In genomic region chr3:98229943-98230342, GRCm38 (mm10) we compare ENCODE assay signal across 34 mouse cellular contexts. TPM values are rescaled to one million over a fixed set of nuclear protein-coding genes. Genes with fewer than 3 reads are reported as not detected.
"Had no signal": no experiment of that assay in that cellular context is flagged by ENCODE, and none has a peak within 500 bp of the region (broad histone marks: within the 10 kb centered on the region; RNA-seq: fewer than 3 reads in every experiment).

No protein-coding gene starts in this region.

- H3K4me1 ChIP-seq: embryonic facial prominence, embryonic 12.5 days; embryonic facial prominence, embryonic 15.5 days; forebrain, embryonic 12.5 days; forebrain, embryonic 13.5 days; forebrain, embryonic 15.5 days had no signal

- H3K9ac ChIP-seq: embryonic facial prominence, embryonic 12.5 days; embryonic facial prominence, embryonic 13.5 days; embryonic facial prominence, embryonic 15.5 days; forebrain, embryonic 12.5 days; forebrain, embryonic 13.5 days; forebrain, embryonic 15.5 days; forebrain, postnatal 0 days had no signal

- H3K36me3 ChIP-seq: embryonic facial prominence, embryonic 10.5 days; embryonic facial prominence, embryonic 12.5 days; embryonic facial prominence, embryonic 13.5 days; embryonic facial prominence, embryonic 15.5 days; forebrain, embryonic 10.5 days; forebrain, embryonic 12.5 days; forebrain, embryonic 15.5 days had no signal

- DNase-seq: cerebellum, adult 2 months; cerebellum, adult 8-10 months; cerebellum, adult 9-10 months; cerebellum, adult 9-11 months; cerebellum, postnatal 10 days; cerebellum, postnatal 14 days; cerebellum, postnatal 25 days; cerebellum, postnatal 36 days; embryo, embryonic 11 days; forebrain, postnatal 0 days; gastrocnemius, adult 2 months; gastrocnemius, postnatal 10 days; gastrocnemius, postnatal 14 days; gastrocnemius, postnatal 25 days; gastrocnemius, postnatal 36 days; heart, adult 11 months; heart, adult 18-20 months had no signal

- ATAC-seq: forebrain, embryonic 13.5 days; forebrain, embryonic 14.5 days; forebrain, embryonic 15.5 days; forebrain, embryonic 16.5 days; forebrain, postnatal 0 days had no signal

- H3K4me2 ChIP-seq: embryonic facial prominence, embryonic 12.5 days; embryonic facial prominence, embryonic 13.5 days; embryonic facial prominence, embryonic 15.5 days; forebrain, embryonic 12.5 days; forebrain, embryonic 13.5 days; forebrain, embryonic 15.5 days had no signal

- H3K4me3 ChIP-seq: embryonic facial prominence, embryonic 10.5 days; embryonic facial prominence, embryonic 12.5 days; embryonic facial prominence, embryonic 13.5 days; embryonic facial prominence, embryonic 15.5 days; erythroblast, embryonic 14.5 days; forebrain, embryonic 10.5 days; forebrain, embryonic 12.5 days; forebrain, embryonic 13.5 days; forebrain, embryonic 15.5 days; gastrocnemius, adult 2 months had no signal

- H3K27ac ChIP-seq: embryonic facial prominence, embryonic 10.5 days; embryonic facial prominence, embryonic 12.5 days; embryonic facial prominence, embryonic 13.5 days; embryonic facial prominence, embryonic 15.5 days; forebrain, embryonic 10.5 days; forebrain, embryonic 12.5 days; forebrain, embryonic 13.5 days; forebrain, embryonic 15.5 days; gastrocnemius, adult 2 months had no signal

- H3K27me3 ChIP-seq: embryonic facial prominence, embryonic 12.5 days; embryonic facial prominence, embryonic 13.5 days; embryonic facial prominence, embryonic 15.5 days; forebrain, embryonic 12.5 days; forebrain, embryonic 13.5 days; forebrain, embryonic 15.5 days had no signal

- H3K9me3 ChIP-seq: embryonic facial prominence, embryonic 10.5 days; embryonic facial prominence, embryonic 12.5 days; embryonic facial prominence, embryonic 13.5 days; embryonic facial prominence, embryonic 15.5 days; forebrain, embryonic 10.5 days; forebrain, embryonic 12.5 days; forebrain, embryonic 13.5 days; forebrain, embryonic 15.5 days had no signal

RNA-seq across cellular contexts. Expression of gene Reg4, which starts 8.0 kb away (rescaled TPM):
- polyA plus RNA-seq: cerebellum, adult 2 months; cortical plate, adult 2 months; embryonic facial prominence, embryonic 10.5 days; embryonic facial prominence, embryonic 11.5 days; embryonic facial prominence, embryonic 12.5 days; embryonic facial prominence, embryonic 13.5 days; embryonic facial prominence, embryonic 14.5 days; embryonic facial prominence, embryonic 15.5 days; erythroblast, embryonic 14.5 days; forebrain, embryonic 11.5 days; forebrain, embryonic 12.5 days; forebrain, embryonic 13.5 days; forebrain, embryonic 14.5 days; forebrain, embryonic 15.5 days; forebrain, embryonic 16.5 days; forebrain, postnatal 0 days; frontal cortex, adult 2 months; gonadal fat pad, adult 2 months had no signal
